Mouse (Mus musculus): ENCODE measurements around the gene Prx. TPM values are rescaled to one million over a fixed set of nuclear protein-coding genes. Genes with fewer than 3 reads are reported as not detected.

The Prx gene
- polyA plus RNA-seq, 1 experiment, result 0.68 TPM

DNA sequence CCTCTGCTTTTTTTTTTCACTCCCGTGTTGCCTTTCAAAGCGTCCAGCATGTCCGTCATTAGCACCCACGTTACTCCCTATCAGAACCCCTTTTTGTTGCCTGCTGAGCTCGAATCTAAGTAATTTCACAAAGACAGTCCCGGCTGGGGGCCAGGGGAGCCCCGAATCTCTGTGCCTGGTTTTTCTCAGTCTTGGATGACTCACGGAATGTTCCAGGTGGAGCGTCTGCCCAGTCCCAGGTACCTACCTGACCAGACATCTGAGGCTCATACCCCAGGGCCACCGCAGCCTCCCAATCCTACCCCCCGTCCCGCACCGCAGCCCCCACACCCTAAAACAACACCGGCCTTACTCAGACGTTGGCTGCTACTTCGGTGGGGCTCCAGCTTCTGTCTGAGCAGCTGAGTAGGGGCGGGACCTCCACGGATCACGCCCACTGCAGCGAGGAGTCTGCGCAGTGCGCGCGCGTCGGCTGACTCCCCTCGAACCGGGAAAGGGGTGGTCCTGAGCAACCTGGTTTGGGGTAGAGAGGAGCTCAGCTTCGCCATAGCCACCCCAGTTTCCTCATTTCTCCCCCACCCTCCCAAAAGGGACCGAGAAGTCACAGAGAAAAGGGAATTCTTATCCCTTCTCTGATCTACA, 43.4 kb downstream of the Prx start:
- peak overlapping the region; percentile 58 for H3K4me3 ChIP-seq (ENCODE audit: insufficient read depth, low read length)
- H3K27ac ChIP-seq (ENCODE audit: insufficient read depth, low read depth, low read length), result peak overlapping the region; percentile 20
- TF ChIP-seq CTCF (IDR thresholded peaks at IDR 0.05; ENCODE audit: low read depth, low read length) (no peak), POLR2A (IDR thresholded peaks at IDR 0.05; ENCODE audit: borderline replicate concordance, low read depth, low read length) (no peak)
- H3K4me1 ChIP-seq (ENCODE audit: control insufficient read depth, insufficient read depth, low read length), result peaks cover 32% of the 10 kb centered on the region

DNA sequence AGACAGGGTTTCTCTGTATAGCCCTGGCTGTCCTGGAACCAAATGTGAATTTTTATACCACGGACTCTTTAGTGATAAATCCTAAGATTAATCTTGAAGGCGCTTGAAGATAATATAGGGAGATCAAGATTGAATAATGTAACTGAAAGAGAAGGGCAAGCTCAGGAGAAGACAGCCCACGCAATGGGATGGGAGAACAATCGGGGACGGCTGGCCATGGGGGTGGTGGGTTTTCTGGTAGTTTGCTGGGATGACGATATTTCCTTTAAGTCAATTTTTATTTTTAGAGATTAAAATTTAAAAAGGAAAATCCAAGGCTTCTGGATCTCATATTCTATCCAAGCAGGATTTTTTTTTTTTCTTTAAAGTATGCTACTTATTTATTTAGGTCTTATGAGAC, 43.9 kb downstream of the Prx start:
- peak overlapping the region; percentile 18 for H3K27ac ChIP-seq (ENCODE audit: insufficient read depth, low read depth, low read length)
- H3K4me1 ChIP-seq (ENCODE audit: control insufficient read depth, insufficient read depth, low read length), result peaks cover 26% of the 10 kb centered on the region

DNA sequence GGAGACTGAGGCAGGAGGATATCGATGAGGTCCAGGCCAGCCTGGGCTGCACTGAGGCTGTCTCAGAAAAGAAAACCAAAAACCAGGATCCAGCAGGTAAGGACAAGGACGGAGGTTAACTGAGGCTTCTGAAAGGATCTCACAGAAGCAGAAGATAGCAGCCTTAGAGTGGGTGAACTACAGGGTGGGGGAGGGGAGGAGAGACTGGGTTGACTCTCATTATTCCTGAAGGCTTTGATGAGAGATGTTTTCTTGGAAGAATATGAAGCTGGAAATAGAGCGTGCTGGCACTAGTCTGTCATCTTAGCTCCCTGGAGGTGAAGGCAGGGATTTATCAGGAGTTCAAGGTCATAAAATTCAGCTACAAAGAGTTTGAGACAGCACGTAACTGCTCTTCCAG, 44.7 kb downstream of the Prx start:
- no peak for TF ChIP-seq POLR2A (IDR thresholded peaks at IDR 0.05; ENCODE audit: borderline replicate concordance, low read depth, low read length)
- TF ChIP-seq CTCF (IDR thresholded peaks at IDR 0.05; ENCODE audit: low read depth, low read length), result no peak
- Histone ChIP-seq H3K4me1 (ENCODE audit: control insufficient read depth, insufficient read depth, low read length) (peaks cover 25% of the 10 kb centered on the region), H3K27ac (ENCODE audit: insufficient read depth, low read depth, low read length) (no peak overlapping the region), H3K4me3 (ENCODE audit: insufficient read depth, low read length) (no peak overlapping the region)

More for the DNA sequence above, 43.9 kb downstream of the Prx start:
- peak overlapping the region; percentile 58 for H3K4me3 ChIP-seq (ENCODE audit: insufficient read depth, low read length)
- TF ChIP-seq POLR2A (IDR thresholded peaks at IDR 0.05; ENCODE audit: borderline replicate concordance, low read depth, low read length) (no peak), CTCF (IDR thresholded peaks at IDR 0.05; ENCODE audit: low read depth, low read length) (no peak)

DNA sequence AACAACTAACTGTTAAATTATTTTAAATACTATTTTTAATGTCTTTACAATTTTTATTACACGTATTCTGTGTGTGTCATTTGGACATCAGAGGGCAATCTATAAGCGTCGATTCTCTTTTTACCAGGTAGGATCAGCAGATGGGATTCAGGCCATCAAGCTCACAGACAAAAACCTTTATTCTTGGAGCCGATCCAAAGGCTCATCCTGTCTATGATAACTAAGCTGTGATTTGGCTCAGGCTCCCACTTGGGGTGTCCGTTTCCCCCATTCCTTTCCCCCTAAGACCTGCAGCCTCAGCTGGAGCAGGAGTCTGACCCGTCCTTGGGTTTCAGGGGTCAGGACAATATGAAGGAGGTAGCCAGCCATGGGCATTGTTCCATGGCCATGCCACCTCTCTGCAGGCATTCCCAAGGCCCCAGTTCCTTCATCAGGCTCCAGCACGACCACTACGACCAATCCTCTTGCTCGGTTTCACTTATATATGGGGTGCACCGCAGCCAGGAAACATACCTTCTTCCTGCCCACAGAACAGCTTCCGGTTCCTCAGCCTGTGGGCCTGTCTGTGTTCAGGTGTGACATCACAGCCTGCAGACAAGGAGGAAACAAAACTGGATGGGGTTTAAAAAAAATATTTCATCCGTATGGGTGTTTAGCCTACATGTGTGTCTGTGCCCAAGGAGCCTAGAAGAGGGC, 45.7 kb downstream of the Prx start:
- H3K4me3 ChIP-seq (ENCODE audit: insufficient read depth, low read length), result no peak overlapping the region
- TF ChIP-seq POLR2A (IDR thresholded peaks at IDR 0.05; ENCODE audit: borderline replicate concordance, low read depth, low read length) (no peak), CTCF (IDR thresholded peaks at IDR 0.05; ENCODE audit: low read depth, low read length) (no peak)
- no peak overlapping the region for H3K27ac ChIP-seq (ENCODE audit: insufficient read depth, low read depth, low read length)
- peaks cover 25% of the 10 kb centered on the region for H3K4me1 ChIP-seq (ENCODE audit: control insufficient read depth, insufficient read depth, low read length)

DNA sequence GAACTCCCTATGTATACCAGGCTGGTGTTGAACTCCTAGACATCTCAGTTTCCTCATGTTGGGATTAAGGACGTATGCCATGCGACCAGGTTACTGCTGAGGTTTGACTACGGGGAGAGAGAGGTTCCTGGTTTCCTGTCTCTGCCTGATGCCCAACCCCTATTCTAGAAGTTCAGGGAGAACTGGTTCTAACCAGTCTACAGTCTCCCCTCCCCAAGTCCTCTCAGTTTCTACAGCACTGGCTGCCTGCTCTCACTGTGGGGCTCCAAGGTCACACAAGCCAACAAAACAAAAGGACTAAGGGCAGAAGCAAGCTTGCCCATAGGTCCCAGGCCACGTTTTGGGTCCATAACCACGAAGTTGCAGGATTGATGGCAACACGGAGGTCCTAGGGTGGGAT, 50.5 kb downstream of the Prx start:
- Histone ChIP-seq H3K4me3 (ENCODE audit: insufficient read depth, low read length) (no peak overlapping the region), H3K27ac (ENCODE audit: insufficient read depth, low read depth, low read length) (no peak overlapping the region), H3K4me1 (ENCODE audit: control insufficient read depth, insufficient read depth, low read length) (peaks cover 22% of the 10 kb centered on the region)
- TF ChIP-seq POLR2A (IDR thresholded peaks at IDR 0.05; ENCODE audit: borderline replicate concordance, low read depth, low read length), result no peak
- TF ChIP-seq CTCF (IDR thresholded peaks at IDR 0.05; ENCODE audit: low read depth, low read length), result no peak

GRCm38 (mm10) chr7:27552070-27552469, 52.9 kb downstream of the Prx start:
- H3K4me3 ChIP-seq (ENCODE audit: insufficient read depth, low read length), result peak overlapping the region; percentile 90
- TF ChIP-seq CTCF (IDR thresholded peaks at IDR 0.05; ENCODE audit: low read depth, low read length) (no peak), POLR2A (IDR thresholded peaks at IDR 0.05; ENCODE audit: borderline replicate concordance, low read depth, low read length) (no peak)
- peaks cover 25% of the 10 kb centered on the region for H3K4me1 ChIP-seq (ENCODE audit: control insufficient read depth, insufficient read depth, low read length)
- H3K27ac ChIP-seq (ENCODE audit: insufficient read depth, low read depth, low read length), result peak overlapping the region; percentile 68

DNA sequence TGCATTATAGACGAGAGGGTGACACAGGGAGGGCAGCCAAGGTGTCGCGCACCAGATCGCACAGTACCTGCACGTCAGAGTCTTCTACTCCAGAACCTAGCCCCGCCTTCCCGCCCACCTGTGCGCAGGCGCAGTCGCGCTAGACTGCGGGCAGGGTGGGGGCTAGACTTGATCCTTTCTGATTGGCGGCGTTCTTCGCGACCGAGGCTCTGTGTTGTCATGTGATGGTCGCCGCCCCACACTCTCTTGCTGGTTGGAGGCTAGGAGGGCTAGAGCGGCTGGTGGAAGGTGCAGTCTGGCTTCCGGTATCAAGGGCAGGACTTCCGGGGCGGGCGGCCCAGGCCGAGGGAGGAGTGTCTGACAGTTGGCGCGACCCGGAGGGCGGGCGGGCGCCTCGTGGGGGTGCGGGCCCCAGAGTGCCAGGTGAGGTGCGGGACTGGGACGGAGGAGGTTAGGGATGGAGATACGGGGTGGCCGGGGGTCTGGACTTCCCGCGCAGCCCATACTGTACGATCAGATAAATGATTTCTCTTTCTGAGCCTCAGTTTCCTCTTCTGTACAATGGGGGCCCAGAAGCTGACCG, 53.9 kb downstream of the Prx start, which contains the start of the genes Pld3 and 2310022A10Rik:
TSS of gene Pld3 (minus strand) at position 288 of the 583 bp plus-strand sequence.
TSS of gene 2310022A10Rik (plus strand) at position 303 of the 583 bp plus-strand sequence.
- H3K4me1 ChIP-seq (ENCODE audit: control insufficient read depth, insufficient read depth, low read length), result peaks cover 25% of the 10 kb centered on the region
- H3K27ac ChIP-seq (ENCODE audit: insufficient read depth, low read depth, low read length), result peak within 1 kb of the TSS; percentile 88
- H3K4me3 ChIP-seq (ENCODE audit: insufficient read depth, low read length), result peak within 1 kb of the TSS; percentile 90
- peak; percentile 68; the same call in 1 of the 2 replicates for TF ChIP-seq POLR2A (IDR thresholded peaks at IDR 0.05; ENCODE audit: borderline replicate concordance, low read depth, low read length)
- no peak for TF ChIP-seq CTCF (IDR thresholded peaks at IDR 0.05; ENCODE audit: low read depth, low read length)

DNA sequence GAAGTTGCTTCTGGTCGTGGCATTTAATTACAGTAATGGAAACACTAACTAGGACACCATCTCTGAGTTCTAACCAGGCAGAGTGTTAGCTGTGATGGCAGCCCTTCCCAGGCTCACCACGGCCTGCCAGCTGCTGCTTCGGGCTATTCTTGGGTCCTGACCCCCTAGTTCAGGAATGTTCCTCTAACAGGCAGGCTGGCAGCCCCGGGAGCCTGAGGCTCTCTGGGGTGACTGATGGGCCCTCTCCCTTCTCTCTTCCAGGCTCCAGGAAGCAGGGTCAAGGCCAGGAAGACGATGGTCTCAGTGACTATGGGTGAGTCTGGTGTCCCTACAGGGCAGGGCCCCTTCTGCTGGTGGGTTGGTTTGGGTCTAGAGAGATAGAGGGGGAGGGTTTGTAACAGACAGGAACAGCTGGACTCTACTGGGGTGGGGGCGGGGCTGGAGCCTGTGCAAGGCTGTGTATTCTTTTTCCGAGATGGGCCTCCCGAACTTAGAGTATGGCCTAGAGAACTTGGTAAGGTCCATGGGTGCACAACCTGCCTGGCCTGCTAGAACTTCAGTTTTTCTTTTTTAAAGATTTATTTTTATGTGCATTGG, 61.3 kb downstream of the Prx start:
- Histone ChIP-seq H3K27ac (ENCODE audit: insufficient read depth, low read depth, low read length) (no peak overlapping the region), H3K4me1 (ENCODE audit: control insufficient read depth, insufficient read depth, low read length) (peaks cover 36% of the 10 kb centered on the region), H3K4me3 (ENCODE audit: insufficient read depth, low read length) (no peak overlapping the region)
- no peak for TF ChIP-seq CTCF (IDR thresholded peaks at IDR 0.05; ENCODE audit: low read depth, low read length)
- no peak for TF ChIP-seq POLR2A (IDR thresholded peaks at IDR 0.05; ENCODE audit: borderline replicate concordance, low read depth, low read length)

DNA sequence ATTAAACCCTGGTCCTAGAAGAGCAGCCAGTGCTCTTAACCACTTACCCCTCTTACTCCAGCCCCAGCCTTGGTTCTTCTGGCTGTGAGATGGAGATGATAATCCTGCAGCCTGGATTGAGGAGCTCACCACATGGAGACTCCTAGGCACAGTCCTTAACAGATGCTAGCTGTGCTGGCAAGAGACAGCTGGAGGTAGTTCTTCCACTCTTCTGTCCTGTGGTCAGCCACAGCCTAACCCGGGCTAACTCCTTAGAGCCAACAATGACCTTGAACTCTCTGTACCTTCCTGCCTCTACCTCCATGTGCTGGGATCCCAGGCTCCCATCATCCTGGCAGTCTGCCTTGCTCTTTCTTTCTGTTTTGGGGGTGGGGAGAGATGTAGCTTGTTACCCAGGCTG, 61.9 kb downstream of the Prx start:
- no peak overlapping the region for H3K4me3 ChIP-seq (ENCODE audit: insufficient read depth, low read length)
- peaks cover 31% of the 10 kb centered on the region for H3K4me1 ChIP-seq (ENCODE audit: control insufficient read depth, insufficient read depth, low read length)
- TF ChIP-seq CTCF (IDR thresholded peaks at IDR 0.05; ENCODE audit: low read depth, low read length), result no peak
- no peak for TF ChIP-seq POLR2A (IDR thresholded peaks at IDR 0.05; ENCODE audit: borderline replicate concordance, low read depth, low read length)
- H3K27ac ChIP-seq (ENCODE audit: insufficient read depth, low read depth, low read length), result no peak overlapping the region

Other genes starting within 250 kb of the Prx start
- 6.2 and 7.6 TPM in 2 replicates for gene Numbl, start 240.9 kb upstream of the Prx start, polyA plus RNA-seq (2012; ENCODE audit: insufficient read depth, insufficient read length, missing spikeins)
- gene Ltbp4, start 161.6 kb upstream of the Prx start, polyA plus RNA-seq (2012; ENCODE audit: insufficient read depth, insufficient read length, missing spikeins), result 0.84 TPM in 1 of 2 replicates, not detected in the other
- 51.0 and 60.8 TPM in 2 replicates for gene Shkbp1, start 143.3 kb upstream of the Prx start, polyA plus RNA-seq (2012; ENCODE audit: insufficient read depth, insufficient read length, missing spikeins)
- gene Gm20479, start 141.9 kb upstream of the Prx start, polyA plus RNA-seq (2012; ENCODE audit: insufficient read depth, insufficient read length, missing spikeins), result 10.4 TPM in 1 of 2 replicates, not detected in the other
- 0.48 and 0.73 TPM in 2 replicates for gene Sptbn4, start 51.6 kb upstream of the Prx start, polyA plus RNA-seq (2012; ENCODE audit: insufficient read depth, insufficient read length, missing spikeins)
- 473 and 496 TPM in 2 replicates for gene Blvrb, start 51.3 kb upstream of the Prx start, polyA plus RNA-seq (2012; ENCODE audit: insufficient read depth, insufficient read length, missing spikeins)
- 19.5 and 20.9 TPM in 2 replicates for gene Sertad3, start 25.6 kb upstream of the Prx start, polyA plus RNA-seq (2012; ENCODE audit: insufficient read depth, insufficient read length, missing spikeins)
- 22.1 and 24.7 TPM in 2 replicates for gene Sertad1, start 12.4 kb upstream of the Prx start, polyA plus RNA-seq (2012; ENCODE audit: insufficient read depth, insufficient read length, missing spikeins)
- gene Hipk4, start 23.9 kb downstream of the Prx start, polyA plus RNA-seq (2012; ENCODE audit: insufficient read depth, insufficient read length, missing spikeins), result 0.43 TPM in 1 of 2 replicates, not detected in the other
- 397 TPM in 2 replicates for gene Pld3, start 53.9 kb downstream of the Prx start, polyA plus RNA-seq (2012; ENCODE audit: insufficient read depth, insufficient read length, missing spikeins)
- gene 2310022A10Rik, start 53.9 kb downstream of the Prx start, polyA plus RNA-seq (2012; ENCODE audit: insufficient read depth, insufficient read length, missing spikeins), result 53.6 and 59.8 TPM in 2 replicates
- 67.1 and 83.5 TPM in 2 replicates for gene Akt2, start 92.2 kb downstream of the Prx start, polyA plus RNA-seq (2012; ENCODE audit: insufficient read depth, insufficient read length, missing spikeins)
- not detected in 2 replicates for gene Ttc9b, start 154.6 kb downstream of the Prx start, polyA plus RNA-seq (2012; ENCODE audit: insufficient read depth, insufficient read length, missing spikeins)
- 12.2 and 12.6 TPM in 2 replicates for gene Map3k10, start 175.3 kb downstream of the Prx start, polyA plus RNA-seq (2012; ENCODE audit: insufficient read depth, insufficient read length, missing spikeins)
- 4.8 and 5.6 TPM in 2 replicates for gene Zfp607b, start 190.0 kb downstream of the Prx start, polyA plus RNA-seq (2012; ENCODE audit: insufficient read depth, insufficient read length, missing spikeins)
- 8.3 and 8.9 TPM in 2 replicates for gene Zfp60, start 232.1 kb downstream of the Prx start, polyA plus RNA-seq (2012; ENCODE audit: insufficient read depth, insufficient read length, missing spikeins)